Mouse (Mus musculus): ENCODE measurements around the gene Fam189b.

The Fam189b gene

DNA sequence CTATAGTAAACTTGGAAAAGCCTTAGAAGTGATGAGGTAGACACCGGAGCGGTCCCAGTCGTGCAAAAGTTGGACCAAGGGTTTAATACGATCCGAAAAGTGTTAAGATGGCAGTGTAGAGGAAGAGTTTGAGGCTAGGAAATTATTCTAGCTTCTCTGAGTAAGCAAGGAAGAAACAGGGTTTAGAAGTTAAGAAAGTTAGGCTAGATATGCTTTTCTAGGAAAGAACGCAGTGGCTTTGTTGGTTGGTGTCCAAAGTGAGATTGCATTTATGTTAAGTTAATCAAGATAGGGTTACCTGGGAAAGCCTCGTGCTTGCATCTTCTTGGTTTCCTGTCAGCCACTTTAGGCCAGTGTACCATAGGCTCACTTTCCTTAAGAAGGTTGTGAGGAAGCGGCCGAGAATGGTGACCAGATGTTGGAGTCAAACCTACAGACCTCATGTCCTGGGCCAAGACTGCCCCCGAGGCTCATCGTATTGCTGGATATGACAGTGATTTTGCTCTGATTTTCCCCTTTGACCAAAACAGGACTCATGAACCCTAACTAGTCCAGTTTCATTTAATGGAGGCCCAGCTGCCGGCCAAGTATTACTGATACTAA is 17.6 kb upstream of the Fam189b start:
- no peak for DNase-seq (ENCODE audit: low spot score in 2 of 2)

DNA sequence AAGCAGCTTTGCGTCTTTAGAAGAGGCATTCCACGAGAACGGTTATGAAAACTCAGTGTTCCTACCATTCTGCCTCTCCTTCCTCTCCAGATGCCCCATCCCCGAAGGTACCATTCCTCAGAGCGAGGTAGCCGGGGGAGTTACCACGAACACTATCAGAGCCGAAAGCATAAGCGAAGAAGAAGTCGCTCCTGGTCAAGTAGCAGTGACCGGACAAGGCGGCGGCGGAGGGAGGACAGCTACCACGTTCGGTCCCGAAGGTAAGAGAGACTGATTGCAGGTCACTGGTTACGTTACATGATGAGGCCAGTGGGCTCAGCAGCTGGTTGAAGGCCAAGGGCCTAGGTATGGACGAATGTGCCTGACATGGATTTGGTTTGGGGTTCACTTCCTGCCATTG is 16.0 kb upstream of the Fam189b start:
- no peak for DNase-seq (ENCODE audit: low spot score in 2 of 2)

- no peak for DNase-seq (ENCODE audit: low spot score in 2 of 2)
Observed at GRCm38 (mm10) chr3:89174844-89175243, 8.1 kb upstream of the Fam189b start.

DNA sequence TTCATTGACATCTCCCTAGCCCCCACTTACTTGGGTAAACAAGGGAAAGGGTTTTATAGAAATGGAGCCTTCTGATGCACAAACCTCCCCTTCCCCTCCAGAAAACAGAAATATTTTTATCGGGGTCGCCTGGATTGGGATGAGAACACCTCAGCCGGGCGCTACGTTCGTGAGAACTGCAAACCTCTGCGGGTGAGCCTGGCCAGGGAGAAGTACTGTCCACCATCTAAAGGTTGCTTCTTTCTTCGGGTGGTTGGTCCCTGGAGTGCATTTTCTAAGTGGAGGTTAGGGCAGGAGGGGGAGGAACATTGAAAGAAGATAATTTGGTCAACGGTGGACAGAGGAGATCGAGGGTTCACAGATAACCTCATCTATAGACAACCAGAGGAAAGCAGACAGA is 7.4 kb upstream of the Fam189b start:
- DNase-seq (ENCODE audit: low spot score in 2 of 2): no peak

DNA sequence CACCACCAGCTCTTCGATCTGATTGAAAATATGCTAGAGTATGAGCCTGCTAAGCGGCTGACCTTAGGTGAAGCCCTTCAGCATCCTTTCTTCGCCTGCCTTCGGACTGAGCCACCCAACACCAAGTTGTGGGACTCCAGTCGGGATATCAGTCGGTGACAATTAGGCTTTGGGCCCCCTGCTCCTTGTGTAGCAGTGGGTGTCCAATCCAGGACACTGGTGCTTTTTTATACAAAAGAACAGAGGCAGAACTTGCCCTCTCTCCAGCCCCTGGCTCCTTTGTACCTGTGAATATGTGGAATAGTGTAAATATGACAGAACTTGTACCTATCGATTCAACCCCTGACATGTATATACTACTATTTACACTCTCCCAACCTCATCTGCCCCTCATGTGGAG is 6.5 kb upstream of the Fam189b start:
- DNase-seq (ENCODE audit: low spot score in 2 of 2): no peak

DNA sequence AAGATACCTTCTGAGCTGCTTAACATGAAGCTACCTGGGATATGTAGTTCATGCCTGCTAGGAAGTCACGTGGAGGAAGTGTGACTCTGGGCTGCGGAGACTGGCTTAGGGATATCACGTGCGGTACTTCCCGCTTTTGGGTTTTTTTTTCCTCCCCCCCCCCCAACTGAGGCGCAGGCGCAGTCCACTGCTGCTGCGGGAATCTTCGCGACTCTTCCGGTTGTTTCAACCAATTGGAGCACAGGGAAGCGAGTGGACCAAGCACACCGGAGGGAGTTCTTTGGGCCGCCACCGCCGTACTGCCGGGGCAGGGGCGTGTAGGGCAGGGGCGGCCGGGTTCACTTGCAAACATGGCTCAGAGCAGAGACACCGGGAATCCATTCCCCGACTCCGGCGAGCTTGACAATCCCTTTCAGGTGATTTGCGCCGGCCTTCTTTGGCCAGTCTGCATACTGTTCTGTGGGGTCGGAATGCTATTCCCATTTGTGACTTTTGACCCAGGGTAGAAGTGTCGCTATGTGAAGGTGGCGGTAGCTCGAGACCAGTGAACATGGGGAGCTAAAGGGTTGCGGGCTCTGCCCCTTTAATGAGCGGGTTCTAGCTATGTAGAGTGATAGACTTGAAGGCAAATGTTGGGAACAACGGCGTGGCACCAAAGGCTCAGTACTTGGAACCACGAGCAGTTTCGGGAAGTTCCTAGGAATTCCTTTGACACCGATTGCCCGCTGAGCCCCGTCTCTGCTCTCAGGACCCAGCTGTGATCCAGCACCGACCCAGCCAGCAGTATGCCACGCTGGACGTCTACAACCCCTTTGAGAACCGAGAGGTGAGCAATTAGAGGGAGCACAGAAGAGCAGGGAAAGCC is 5.5 kb upstream of the Fam189b start, which contains the start of gene Scamp3:
TSS of gene Scamp3 (plus strand) at position 232 of the 865 bp plus-strand sequence.
- DNase-seq (ENCODE audit: low spot score in 2 of 2): peak; percentile 62 to 81

DNA sequence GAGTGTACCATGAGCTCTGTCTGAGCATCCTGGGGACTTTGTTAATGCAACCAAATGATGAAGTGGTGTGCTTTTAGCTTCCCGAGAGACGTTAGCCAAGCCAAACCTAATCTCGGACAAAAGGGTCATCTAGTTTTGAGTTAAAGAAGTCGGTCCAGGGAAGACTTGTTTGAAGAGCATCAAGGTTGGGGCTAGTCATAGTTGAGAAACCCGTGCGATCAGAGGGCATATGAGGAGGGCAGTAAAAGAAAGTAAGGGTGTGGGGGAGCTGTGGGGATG is 4.9 kb upstream of the Fam189b start:
- no peak for DNase-seq (ENCODE audit: low spot score in 2 of 2)

DNA sequence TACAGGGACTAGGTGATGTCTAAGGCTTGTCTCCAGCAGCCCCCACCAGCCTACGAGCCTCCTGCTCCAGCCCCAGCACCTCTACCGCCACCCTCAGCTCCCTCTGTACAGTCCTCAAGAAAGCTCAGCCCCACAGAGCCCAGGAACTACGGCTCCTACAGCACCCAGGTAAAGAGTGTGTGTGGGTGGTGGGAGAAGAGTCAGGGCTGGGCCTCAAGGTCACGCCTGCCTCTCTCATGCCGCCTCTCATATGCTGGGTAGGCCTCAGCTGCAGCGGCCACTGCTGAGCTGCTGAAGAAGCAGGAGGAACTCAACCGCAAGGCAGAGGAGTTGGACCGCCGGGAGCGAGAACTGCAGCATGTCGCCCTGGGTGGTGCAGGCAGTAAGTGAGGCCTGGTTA is 3.9 kb upstream of the Fam189b start:
- DNase-seq (ENCODE audit: low spot score in 2 of 2): no peak

DNA sequence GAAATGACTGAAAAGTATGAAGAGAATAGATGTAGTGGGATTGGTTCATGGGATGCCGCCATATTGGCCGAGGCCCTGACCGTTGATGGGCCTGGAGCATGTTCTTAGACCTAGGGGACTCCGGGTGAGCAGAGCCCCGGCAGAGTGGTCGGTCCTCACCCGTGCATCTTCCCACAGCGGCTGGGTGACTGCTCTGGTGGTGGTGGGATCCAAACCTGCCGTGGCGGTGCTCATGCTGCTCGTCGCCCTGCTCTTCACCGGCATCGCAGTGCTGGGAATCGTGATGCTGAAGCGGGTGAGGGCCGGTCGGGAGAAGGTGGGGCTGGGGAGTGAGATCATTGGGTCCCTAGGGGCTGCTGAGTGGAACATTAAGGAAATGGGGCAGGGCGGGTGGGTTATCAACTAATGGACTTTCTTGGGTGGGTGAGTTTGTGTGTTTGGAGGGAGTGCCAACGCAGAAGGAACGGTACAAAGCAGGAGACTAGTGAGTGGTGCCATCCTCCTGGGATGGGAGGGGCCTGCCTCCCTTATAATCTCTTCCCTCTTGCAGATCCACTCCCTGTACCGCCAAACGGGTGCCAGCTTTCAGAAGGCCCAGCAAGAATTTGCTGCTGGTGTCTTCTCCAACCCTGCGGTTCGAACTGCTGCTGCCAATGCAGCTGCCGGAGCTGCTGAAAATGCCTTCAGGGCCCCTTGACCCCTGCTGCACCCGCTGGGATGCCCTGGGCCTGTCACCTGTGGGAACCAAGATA is 1.0 kb upstream of the Fam189b start:
- no peak for DNase-seq (ENCODE audit: low spot score in 2 of 2)

- DNase-seq (ENCODE audit: low spot score in 2 of 2): no peak
Observed at GRCm38 (mm10) chr3:89182531-89183057, 349 bp upstream of the Fam189b start.

DNA sequence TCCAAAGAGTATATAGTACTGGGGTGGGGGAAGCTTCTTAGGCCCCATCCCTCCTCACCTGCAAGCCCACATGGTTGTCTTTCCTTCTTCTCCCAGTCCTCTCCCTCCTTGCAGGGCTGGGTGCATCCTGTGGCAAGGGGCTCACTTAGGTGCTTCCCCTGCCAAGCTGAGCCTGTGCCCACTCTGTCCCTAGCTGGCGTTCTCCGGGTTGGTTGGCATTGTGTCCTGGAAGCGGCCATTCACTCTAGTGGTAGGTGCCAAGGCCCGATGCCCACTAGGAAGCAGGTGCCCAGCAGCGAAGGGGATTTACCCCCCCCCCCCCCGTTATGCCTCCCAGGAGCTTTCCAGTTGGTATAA is 994 bp downstream of the Fam189b start:
- DNase-seq (ENCODE audit: low spot score in 2 of 2): no peak

DNA sequence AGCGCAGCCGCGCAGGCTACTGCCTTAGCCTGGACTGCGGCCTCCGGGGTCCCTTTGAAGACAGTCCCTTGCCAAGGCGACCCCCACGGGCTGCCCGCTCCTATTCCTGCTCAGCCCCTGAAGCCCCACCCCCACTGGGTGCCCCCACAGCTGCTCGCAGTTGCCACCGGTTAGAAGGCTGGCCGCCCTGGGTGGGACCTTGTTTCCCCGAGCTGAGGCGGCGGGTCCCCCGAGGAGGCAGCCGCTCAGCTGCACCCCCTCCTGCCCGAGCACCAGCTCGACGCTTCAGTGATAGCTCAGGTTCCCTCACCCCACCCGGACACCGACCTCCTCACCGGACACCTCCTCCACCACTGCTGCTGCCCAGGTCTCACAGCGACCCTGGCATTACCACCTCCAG is 4.3 kb downstream of the Fam189b start:
- peak in 1 of 2 experiments; percentile 52 for DNase-seq (ENCODE audit: low spot score in 2 of 2)

GRCm38 (mm10) chr3:89187690-89188477 is 4.9 kb downstream of the Fam189b start:
- peak in 1 of 2 experiments; percentile 35 for DNase-seq (ENCODE audit: low spot score in 2 of 2)

DNA sequence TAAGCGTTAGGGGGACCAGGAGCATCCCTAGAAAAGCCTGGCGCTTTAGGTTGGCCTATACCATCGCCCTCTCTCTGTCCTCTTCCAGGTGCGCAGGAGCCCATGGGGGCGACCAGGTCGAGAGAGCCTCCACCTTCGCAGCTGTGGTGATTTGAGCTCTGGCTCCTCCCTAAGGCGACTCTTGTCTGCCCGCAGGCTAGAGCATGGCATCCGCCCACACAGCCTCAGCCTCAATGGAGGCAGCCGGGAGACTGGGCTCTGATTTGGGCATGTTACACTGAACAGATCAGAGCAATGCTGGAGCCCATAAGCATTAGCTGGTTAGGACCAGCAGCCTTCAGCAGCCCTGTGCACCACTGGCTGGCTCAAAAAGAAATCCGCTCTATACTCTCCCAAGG is 5.5 kb downstream of the Fam189b start:
- DNase-seq (ENCODE audit: low spot score in 2 of 2): peak in 1 of 2 experiments; percentile 47

GRCm38 (mm10) chr3:89190436-89190835 is 7.5 kb downstream of the Fam189b start:
- no peak for DNase-seq (ENCODE audit: low spot score in 2 of 2)

- no peak for DNase-seq (ENCODE audit: low spot score in 2 of 2)
Observed at GRCm38 (mm10) chr3:89193351-89193750, 10.4 kb downstream of the Fam189b start.

GRCm38 (mm10) chr3:89193853-89194252 is 10.9 kb downstream of the Fam189b start:
- peak in 1 of 2 experiments; percentile 63 for DNase-seq (ENCODE audit: low spot score in 2 of 2)

DNA sequence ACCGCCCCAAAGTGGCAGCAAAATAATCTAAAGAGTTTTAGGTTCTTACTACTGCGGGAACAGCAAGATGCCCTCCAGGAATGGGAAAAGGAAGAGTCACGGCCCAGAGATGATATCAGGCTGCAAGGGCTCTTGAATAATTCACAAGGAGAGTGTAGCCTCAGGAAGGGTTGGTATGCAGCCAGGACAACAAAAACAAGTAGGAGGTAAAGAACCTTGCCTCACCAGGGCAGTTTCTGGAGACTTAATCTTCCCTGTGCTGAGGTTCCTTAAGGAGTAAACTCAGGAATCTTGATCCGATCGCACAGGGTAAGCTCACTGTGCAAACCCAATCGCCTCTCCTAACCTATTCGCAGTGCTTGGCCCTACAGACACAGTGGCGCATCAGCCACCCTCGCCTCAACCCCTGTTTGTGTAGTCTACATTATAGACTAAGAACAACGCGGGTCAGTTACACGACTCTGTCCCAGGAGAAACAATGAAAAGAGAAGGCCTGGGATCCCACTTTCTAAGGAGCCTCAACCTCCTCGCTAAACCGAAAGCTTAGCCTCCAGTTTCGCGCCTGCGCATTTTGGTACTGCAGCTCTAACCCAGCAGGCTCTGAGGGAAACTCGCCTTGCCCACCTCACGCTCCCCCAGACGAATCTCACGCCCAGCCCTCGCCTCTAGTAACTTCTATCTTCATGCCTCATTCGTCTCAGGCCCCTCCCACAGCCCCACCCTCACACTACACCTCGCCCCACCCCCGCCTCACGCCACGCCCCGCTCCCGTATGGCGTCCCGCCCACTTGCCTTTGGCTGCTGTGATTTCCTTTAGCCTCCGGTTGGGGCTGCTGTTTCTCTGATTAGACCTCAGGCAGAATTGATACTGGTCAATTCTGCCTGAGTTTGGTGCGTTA is 13.3 kb downstream of the Fam189b start:
- DNase-seq (ENCODE audit: low spot score in 2 of 2): peak; percentile 62 to 92

- DNase-seq (ENCODE audit: low spot score in 2 of 2): no peak
Observed at GRCm38 (mm10) chr3:89199839-89200238, 16.9 kb downstream of the Fam189b start.

- peak; percentile 74 to 87 for DNase-seq (ENCODE audit: low spot score in 2 of 2)
Observed at GRCm38 (mm10) chr3:89202253-89203141, 19.6 kb downstream of the Fam189b start, which contains the start of gene Gba. Gba (plus strand) TSS chr3:89202928.
